Comparison of ENCODE assay signal across 8 mouse cellular contexts in genomic region chr3:21557963-21558441, GRCm38 (mm10).
A peak's percentile ranks its signal among the peaks of the same experiment; 100 is the strongest.
DNase-seq lines count a peak whose midpoint lies in the region; ATAC-seq lines count a peak whose summit lies in the region.

No protein-coding gene starts in this region.

- WGBS in midbrain, embryonic 14.5 days = 68% methylated on average over 12 of the region's 12 CpGs
- WGBS in midbrain, embryonic 11.5 days = 90% methylated on average over 12 of the region's 12 CpGs

- H3K27ac ChIP-seq in midbrain, embryonic 14.5 days (replicated peaks; ENCODE audit: low read depth, low read length) = peak overlapping the region; percentile 13; the same call in 1 of the 2 replicates
- no peak overlapping the region for H3K27ac ChIP-seq in midbrain, embryonic 11.5 days (ENCODE audit: low read depth, low read length)

- H3K9ac ChIP-seq in midbrain, embryonic 14.5 days (replicated peaks; ENCODE audit: low read length) = no peak overlapping the region
- no peak overlapping the region for H3K9ac ChIP-seq in midbrain, embryonic 11.5 days (ENCODE audit: low read length)

- peaks cover 13% of the 10 kb centered on the region for H3K4me1 ChIP-seq in midbrain, embryonic 14.5 days (ENCODE audit: control insufficient read depth, insufficient read depth, low read length)
- H3K4me1 ChIP-seq in midbrain, embryonic 11.5 days (ENCODE audit: control insufficient read depth, insufficient read depth, low read length) = peaks cover 14% of the 10 kb centered on the region

- no peaks in the 10 kb centered on the region for H3K9me3 ChIP-seq in midbrain, embryonic 14.5 days (ENCODE audit: control insufficient read depth, low read length)
- no peaks in the 10 kb centered on the region for H3K9me3 ChIP-seq in midbrain, embryonic 11.5 days (ENCODE audit: control insufficient read depth, low read length)

- ATAC-seq in midbrain, embryonic 14.5 days (ENCODE audit: low FRiP score, low TSS enrichment) = no peak
- ATAC-seq in midbrain, embryonic 11.5 days (ENCODE audit: low FRiP score) = no peak
- no peak for ATAC-seq in erythroblast, adult 5-6 weeks (replicated peaks; ENCODE audit: low FRiP score, poor library complexity, severe bottlenecking)

- H3K36me3 ChIP-seq in midbrain, embryonic 14.5 days (ENCODE audit: control insufficient read depth, insufficient read depth, low read length) = no peaks in the 10 kb centered on the region
- no peaks in the 10 kb centered on the region for H3K36me3 ChIP-seq in midbrain, embryonic 11.5 days (ENCODE audit: control insufficient read depth, insufficient read depth, low read length)

- DNase-seq in midbrain, embryonic 14.5 days = peak; percentile 65
- DNase-seq in midbrain, embryonic 11.5 days (ENCODE audit: low spot score, missing footprints) = no peak
- DNase-seq in cerebellum, postnatal 14 days = peak; percentile 75 to 76
- peak; percentile 36 to 71 for DNase-seq in gastrocnemius, postnatal 4 days (ENCODE audit: low spot score in 2 of 2)
- peak; percentile 80 to 94 for DNase-seq in layer of hippocampus, postnatal 14 days (ENCODE audit: low spot score in 2 of 2)
- no peak for DNase-seq in natural killer cell, adult 2 months (ENCODE audit: low spot score in 2 of 2)
- DNase-seq in spleen, postnatal 36 days (ENCODE audit: low spot score in 2 of 2) = no peak

- H3K4me3 ChIP-seq in midbrain, embryonic 14.5 days (replicated peaks; ENCODE audit: low read depth, low read length) = no peak overlapping the region
- H3K4me3 ChIP-seq in midbrain, embryonic 11.5 days (ENCODE audit: low read depth, low read length) = no peak overlapping the region

- H3K27me3 ChIP-seq in midbrain, embryonic 14.5 days (ENCODE audit: control insufficient read depth, insufficient read depth, low read length) = no peaks in the 10 kb centered on the region
- H3K27me3 ChIP-seq in midbrain, embryonic 11.5 days (ENCODE audit: control insufficient read depth, insufficient read depth, low read length) = no peaks in the 10 kb centered on the region

- no peak overlapping the region for H3K4me2 ChIP-seq in midbrain, embryonic 14.5 days (ENCODE audit: low read length)
- H3K4me2 ChIP-seq in midbrain, embryonic 11.5 days = no peak overlapping the region

Comparison
In these comparisons a context has a peak if more than half of its experiments do, and no peak if none do; other contexts are left out.
1. DNase-seq: peak in midbrain, embryonic 14.5 days (single experiment), cerebellum, postnatal 14 days (2 of 2), gastrocnemius, postnatal 4 days (2 of 2) and layer of hippocampus, postnatal 14 days (2 of 2); none in midbrain, embryonic 11.5 days (single experiment), natural killer cell, adult 2 months (0 of 2) and spleen, postnatal 36 days (0 of 2).